Mouse (Mus musculus): ENCODE results near the gene Apoa5. TPM values are rescaled to one million over a fixed set of nuclear protein-coding genes. Genes with fewer than 3 reads are reported as not detected.

Gene Apoa5
- polyA plus RNA-seq, 1 experiment from 2014 or later: not detected

GRCm38 (mm10) chr9:46272677-46273454 lies 4.4 kb downstream of the Apoa5 start, which contains the start of gene Zpr1:
Gene Zpr1 (plus strand): TSS chr9:46273064.
- Histone ChIP-seq H3K9me3 (ENCODE audit: control insufficient read depth, low read length) (no peaks in the 10 kb centered on the region), H3K4me3 (ENCODE audit: low read depth, low read length) (peak within 1 kb of the TSS; percentile 83), H3K4me1 (replicated peaks; ENCODE audit: control insufficient read depth, insufficient read depth, low read length) (0 out of 2 replicates have a peak, but pooled peaks cover 2% of the 10 kb centered on the region), H3K27me3 (ENCODE audit: control insufficient read depth, insufficient read depth, low read length) (peaks cover 10% of the 10 kb centered on the region), H3K9ac (ENCODE audit: low read depth, low read length) (peak within 1 kb of the TSS; percentile 75), H3K4me2 (replicated peaks; ENCODE audit: low read depth, low read length) (peak within 1 kb of the TSS; percentile 91), H3K36me3 (ENCODE audit: control insufficient read depth, insufficient read depth, low read length) (0 out of 2 replicates have a peak, but pooled peaks cover 3% of the 10 kb centered on the region), H3K27ac (ENCODE audit: low read depth, low read length) (no peak within 1 kb of the TSS)
- DNase-seq (ENCODE audit: low spot score): peak; percentile 91
- WGBS: 6% methylated on average over 42 of the region's 45 CpGs
- peak; percentile 94 for ATAC-seq (ENCODE audit: low FRiP score)

- H3K36me3 ChIP-seq (ENCODE audit: control insufficient read depth, insufficient read depth, low read length): 0 out of 2 replicates have a peak, but pooled peaks cover 6% of the 10 kb centered on the region
- H3K4me3 ChIP-seq (ENCODE audit: low read depth, low read length): no peak overlapping the region
- no peak overlapping the region for H3K9ac ChIP-seq (ENCODE audit: low read depth, low read length)
- ATAC-seq (ENCODE audit: low FRiP score): no peak
- no peak overlapping the region for H3K4me2 ChIP-seq (replicated peaks; ENCODE audit: low read depth, low read length)
- no peak overlapping the region for H3K27ac ChIP-seq (ENCODE audit: low read depth, low read length)
- H3K4me1 ChIP-seq (replicated peaks; ENCODE audit: control insufficient read depth, insufficient read depth, low read length): 0 out of 2 replicates have a peak, but pooled peaks cover 2% of the 10 kb centered on the region
- 94% methylated on average over 9 of the region's 9 CpGs for WGBS
- no peak for DNase-seq (ENCODE audit: low spot score)
- H3K27me3 ChIP-seq (ENCODE audit: control insufficient read depth, insufficient read depth, low read length): peaks cover 10% of the 10 kb centered on the region
- no peaks in the 10 kb centered on the region for H3K9me3 ChIP-seq (ENCODE audit: control insufficient read depth, low read length)
These were observed 6.1 kb downstream of the Apoa5 start for GRCm38 (mm10) chr9:46274494-46274893.

GRCm38 (mm10) chr9:46282631-46283436 lies 14.4 kb downstream of the Apoa5 start, which contains the start of gene Bud13:
Gene Bud13 (plus strand): TSS chr9:46283008.
- H3K27me3 ChIP-seq (ENCODE audit: control insufficient read depth, insufficient read depth, low read length): no peaks in the 10 kb centered on the region
- 0 out of 2 replicates have a peak, but pooled peaks cover 5% of the 10 kb centered on the region for H3K36me3 ChIP-seq (ENCODE audit: control insufficient read depth, insufficient read depth, low read length)
- H3K9me3 ChIP-seq (ENCODE audit: control insufficient read depth, low read length): no peaks in the 10 kb centered on the region
- H3K4me3 ChIP-seq (ENCODE audit: low read depth, low read length): peak within 1 kb of the TSS; percentile 86
- peak within 1 kb of the TSS; percentile 62 for H3K4me2 ChIP-seq (replicated peaks; ENCODE audit: low read depth, low read length)
- peak; percentile 91 for ATAC-seq (ENCODE audit: low FRiP score)
- H3K4me1 ChIP-seq (replicated peaks; ENCODE audit: control insufficient read depth, insufficient read depth, low read length): no peaks in the 10 kb centered on the region; the same call in 1 of the 2 replicates
- peak; percentile 93 for DNase-seq (ENCODE audit: low spot score)
- peak within 1 kb of the TSS; percentile 72 for H3K27ac ChIP-seq (ENCODE audit: low read depth, low read length)
- H3K9ac ChIP-seq (ENCODE audit: low read depth, low read length): peak within 1 kb of the TSS; percentile 91
- WGBS: under 1% methylated on average over 55 of the region's 55 CpGs

GRCm38 (mm10) chr9:46298381-46298780 lies 29.9 kb downstream of the Apoa5 start:
- 89% methylated on average over 4 of the region's 4 CpGs for WGBS
- no peaks in the 10 kb centered on the region for H3K36me3 ChIP-seq (ENCODE audit: control insufficient read depth, insufficient read depth, low read length)
- no peak for ATAC-seq (ENCODE audit: low FRiP score)

GRCm38 (mm10) chr9:46302142-46302541 lies 33.7 kb downstream of the Apoa5 start:
- Histone ChIP-seq H3K36me3 (ENCODE audit: control insufficient read depth, insufficient read depth, low read length) (no peaks in the 10 kb centered on the region), H3K4me2 (replicated peaks; ENCODE audit: low read depth, low read length) (no peak overlapping the region), H3K4me3 (ENCODE audit: low read depth, low read length) (no peak overlapping the region), H3K27me3 (ENCODE audit: control insufficient read depth, insufficient read depth, low read length) (no peaks in the 10 kb centered on the region), H3K9me3 (ENCODE audit: control insufficient read depth, low read length) (no peaks in the 10 kb centered on the region), H3K27ac (ENCODE audit: low read depth, low read length) (no peak overlapping the region), H3K9ac (ENCODE audit: low read depth, low read length) (no peak overlapping the region), H3K4me1 (replicated peaks; ENCODE audit: control insufficient read depth, insufficient read depth, low read length) (no peaks in the 10 kb centered on the region)
- ATAC-seq (ENCODE audit: low FRiP score) (no peak; the same call in 1 of the 2 replicates), DNase-seq (ENCODE audit: low spot score) (peak; percentile 79)
- 10% methylated on average over 2 of the region's 2 CpGs for WGBS

More at GRCm38 (mm10) chr9:46298381-46298780, 29.9 kb downstream of the Apoa5 start:
- Histone ChIP-seq H3K4me3 (ENCODE audit: low read depth, low read length) (no peak overlapping the region), H3K9me3 (ENCODE audit: control insufficient read depth, low read length) (no peaks in the 10 kb centered on the region), H3K27me3 (ENCODE audit: control insufficient read depth, insufficient read depth, low read length) (no peaks in the 10 kb centered on the region), H3K9ac (ENCODE audit: low read depth, low read length) (no peak overlapping the region), H3K4me1 (replicated peaks; ENCODE audit: control insufficient read depth, insufficient read depth, low read length) (no peaks in the 10 kb centered on the region), H3K27ac (ENCODE audit: low read depth, low read length) (no peak overlapping the region), H3K4me2 (replicated peaks; ENCODE audit: low read depth, low read length) (no peak overlapping the region)
- no peak for DNase-seq (ENCODE audit: low spot score)

GRCm38 (mm10) chr9:46309121-46309520 lies 40.7 kb downstream of the Apoa5 start:
- DNase-seq (ENCODE audit: low spot score) (peak; percentile 33), ATAC-seq (ENCODE audit: low FRiP score) (no peak)
- H3K9me3 ChIP-seq (ENCODE audit: control insufficient read depth, low read length): no peaks in the 10 kb centered on the region
- no peaks in the 10 kb centered on the region for H3K36me3 ChIP-seq (ENCODE audit: control insufficient read depth, insufficient read depth, low read length)
- H3K9ac ChIP-seq (ENCODE audit: low read depth, low read length): no peak overlapping the region
- WGBS: 14% methylated on average over 7 of the region's 7 CpGs
- H3K4me3 ChIP-seq (ENCODE audit: low read depth, low read length): no peak overlapping the region
- H3K4me2 ChIP-seq (replicated peaks; ENCODE audit: low read depth, low read length): no peak overlapping the region
- no peaks in the 10 kb centered on the region for H3K4me1 ChIP-seq (replicated peaks; ENCODE audit: control insufficient read depth, insufficient read depth, low read length)
- H3K27ac ChIP-seq (ENCODE audit: low read depth, low read length): no peak overlapping the region
- H3K27me3 ChIP-seq (ENCODE audit: control insufficient read depth, insufficient read depth, low read length): no peaks in the 10 kb centered on the region

GRCm38 (mm10) chr9:46314507-46314906 lies 46.1 kb downstream of the Apoa5 start:
- H3K4me1 ChIP-seq (replicated peaks; ENCODE audit: control insufficient read depth, insufficient read depth, low read length): peaks cover 13% of the 10 kb centered on the region
- no peak overlapping the region for H3K4me3 ChIP-seq (ENCODE audit: low read depth, low read length)
- H3K27ac ChIP-seq (ENCODE audit: low read depth, low read length): no peak overlapping the region
- 7% methylated on average over 4 of the region's 4 CpGs for WGBS
- no peaks in the 10 kb centered on the region for H3K36me3 ChIP-seq (ENCODE audit: control insufficient read depth, insufficient read depth, low read length)
- H3K9ac ChIP-seq (ENCODE audit: low read depth, low read length): no peak overlapping the region
- no peaks in the 10 kb centered on the region for H3K27me3 ChIP-seq (ENCODE audit: control insufficient read depth, insufficient read depth, low read length)
- H3K4me2 ChIP-seq (replicated peaks; ENCODE audit: low read depth, low read length): no peak overlapping the region
- DNase-seq (ENCODE audit: low spot score) (peak; percentile 87), ATAC-seq (ENCODE audit: low FRiP score) (peak; percentile 66)
- no peaks in the 10 kb centered on the region for H3K9me3 ChIP-seq (ENCODE audit: control insufficient read depth, low read length)

- DNase-seq (ENCODE audit: low spot score) (no peak), ATAC-seq (ENCODE audit: low FRiP score) (peak; percentile 25; the same call in 1 of the 2 replicates)
- H3K27me3 ChIP-seq (ENCODE audit: control insufficient read depth, insufficient read depth, low read length): no peaks in the 10 kb centered on the region
- H3K36me3 ChIP-seq (ENCODE audit: control insufficient read depth, insufficient read depth, low read length): no peaks in the 10 kb centered on the region
- no peak overlapping the region for H3K9ac ChIP-seq (ENCODE audit: low read depth, low read length)
- 49% methylated on average over 2 of the region's 2 CpGs for WGBS
- H3K9me3 ChIP-seq (ENCODE audit: control insufficient read depth, low read length): no peaks in the 10 kb centered on the region; the same call in 1 of the 2 replicates
- H3K27ac ChIP-seq (ENCODE audit: low read depth, low read length): no peak overlapping the region
- H3K4me1 ChIP-seq (replicated peaks; ENCODE audit: control insufficient read depth, insufficient read depth, low read length): peaks cover 13% of the 10 kb centered on the region
- H3K4me3 ChIP-seq (ENCODE audit: low read depth, low read length): no peak overlapping the region
- no peak overlapping the region for H3K4me2 ChIP-seq (replicated peaks; ENCODE audit: low read depth, low read length)
These were observed 46.5 kb downstream of the Apoa5 start for GRCm38 (mm10) chr9:46314921-46315320.

Measured in hindbrain, embryonic 11.5 days (tissue).